Mouse (Mus musculus) MEL (cell line): ENCODE results near the gene Stk32b.
A peak's percentile ranks its signal among the peaks of the same experiment; 100 is the strongest.

Experiments
- CHD1 ChIP-seq: IDR thresholded peaks from 2 replicates; pipeline ENCODE4 v1.6.1; 2012; ENCODE audit warnings: low read depth, mild to moderate bottlenecking, inconsistent platforms, low read length, improper control_type of control experiment
- CTCF ChIP-seq, 3 experiments: IDR thresholded peaks in 2 of 3; conservative IDR thresholded peaks in 1 of 3; 2 replicates each; pipeline ENCODE4 v1.5.1; 2011 to 2012; ENCODE audit warnings: low read length in 3 of 3, low read depth in 2 of 3, mild to moderate bottlenecking in 2 of 3, improper control_type of control experiment in 1 of 3, inconsistent platforms in 1 of 3, mixed read lengths in 1 of 3, moderate library complexity in 1 of 3; ENCODE audit not compliant: control insufficient read depth in 1 of 3, insufficient read depth in 1 of 3, poor library complexity in 1 of 3, severe bottlenecking in 1 of 3
- EP300 ChIP-seq, 2 experiments: IDR thresholded peaks; 2 replicates each; pipeline ENCODE4 v1.6.1; 2011; ENCODE audit warnings: improper control_type of control experiment in 2 of 2, low read length in 2 of 2, low read depth in 1 of 2, mild to moderate bottlenecking in 1 of 2
- GATA1 ChIP-seq: IDR thresholded peaks from 2 replicates; pipeline ENCODE4 v1.6.1; 2011; ENCODE audit warnings: low read depth, low read length, improper control_type of control experiment
- MEF2A ChIP-seq: IDR thresholded peaks from 2 replicates; pipeline ENCODE4 v1.6.1; 2014; ENCODE audit warnings: low read depth, mild to moderate bottlenecking, inconsistent platforms, low read length, improper control_type of control experiment; ENCODE audit not compliant: poor library complexity, insufficient replicate concordance, severe bottlenecking; ENCODE audit errors: extremely low read depth
- MYC ChIP-seq: IDR thresholded peaks from 2 replicates; pipeline ENCODE4 v1.6.1; 2011; ENCODE audit warnings: low read depth, mild to moderate bottlenecking, low read length, improper control_type of control experiment, moderate library complexity
- POLR2A ChIP-seq, 2 experiments: IDR thresholded peaks; 2 replicates each; pipeline ENCODE4 v1.6.1; 2011 to 2012; ENCODE audit warnings: low read length in 2 of 2, mild to moderate bottlenecking in 2 of 2, control low read depth in 1 of 2, improper control_type of control experiment in 1 of 2, low read depth in 1 of 2, moderate library complexity in 1 of 2; ENCODE audit not compliant: control insufficient read depth in 1 of 2, insufficient read depth in 1 of 2, poor library complexity in 1 of 2
- SIN3A ChIP-seq: IDR thresholded peaks from 2 replicates; pipeline ENCODE4 v1.6.1; 2012; ENCODE audit warnings: low read length, improper control_type of control experiment, inconsistent platforms
- UBTF ChIP-seq: IDR thresholded peaks from 2 replicates; pipeline ENCODE4 v1.6.1; 2012; ENCODE audit warnings: low read depth, mild to moderate bottlenecking, inconsistent platforms, low read length, improper control_type of control experiment, moderate library complexity, borderline replicate concordance; ENCODE audit not compliant: insufficient read depth
- USF2 ChIP-seq, 2 experiments: IDR thresholded peaks; 2 replicates each; pipeline ENCODE4 v1.6.1; 2011 to 2012; ENCODE audit warnings: improper control_type of control experiment in 2 of 2, low read length in 2 of 2, borderline replicate concordance in 1 of 2, inconsistent platforms in 1 of 2, low read depth in 1 of 2, mild to moderate bottlenecking in 1 of 2; ENCODE audit not compliant: insufficient read depth in 1 of 2

DNA sequence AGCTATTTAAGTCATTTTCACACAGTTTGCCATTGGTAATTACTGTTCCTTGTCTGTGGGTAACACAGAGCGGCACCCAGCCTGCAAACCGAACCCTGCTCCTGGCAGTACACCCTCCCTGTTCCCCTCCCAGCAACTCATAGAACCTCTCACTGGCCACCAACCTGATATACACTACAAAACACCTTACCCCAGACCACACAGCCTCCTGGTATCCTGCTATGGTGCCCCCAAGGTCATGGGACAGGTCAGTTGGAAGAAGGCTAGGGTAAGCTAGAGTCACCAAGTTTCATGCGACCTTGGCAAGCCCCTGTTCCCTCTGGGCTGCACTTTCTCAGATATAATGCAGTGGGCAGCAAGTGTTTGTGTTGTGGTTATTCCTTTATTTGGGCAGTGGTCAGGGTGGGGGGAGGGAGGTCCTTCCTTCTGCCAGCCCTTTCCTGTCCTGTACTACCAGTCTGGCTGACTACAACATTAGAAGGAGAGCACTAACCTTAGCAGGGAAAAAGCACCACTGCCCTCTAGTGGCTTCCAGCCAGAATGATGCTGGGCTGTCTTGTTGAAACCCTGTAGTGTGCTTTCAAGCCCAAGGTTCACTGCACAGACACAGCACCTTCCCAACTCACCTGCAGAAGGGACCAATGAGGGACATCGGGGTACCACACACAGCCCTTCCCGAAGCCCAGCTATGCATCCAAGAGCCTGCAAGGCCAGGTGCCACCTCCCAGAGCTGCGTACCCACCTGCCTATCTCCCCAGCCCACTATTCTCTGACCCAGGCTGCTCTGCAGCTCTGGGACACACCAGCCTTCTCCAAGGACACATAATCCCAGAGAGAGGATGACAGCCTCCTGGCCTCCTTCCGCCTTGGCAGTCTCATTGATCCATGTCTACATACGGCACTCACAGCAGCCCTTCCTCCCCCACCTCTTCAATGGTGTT lies 35.3 kb upstream of the Stk32b start:
- TF ChIP-seq CTCF (IDR thresholded peaks at IDR 0.05 in 2 of 3, conservative IDR thresholded peaks at IDR 0.05 in 1 of 3; ENCODE audit: control insufficient read depth in 1 of 3, insufficient read depth in 1 of 3, low read depth in 2 of 3, low read length in 3 of 3, poor library complexity in 1 of 3, severe bottlenecking in 1 of 3) (peak; percentile 23 to 31 (median 31); a peak in 5 of 6 replicates), GATA1 (no peak), UBTF (no peak), USF2 (IDR thresholded peaks at IDR 0.05; ENCODE audit: borderline replicate concordance in 1 of 2, insufficient read depth in 1 of 2, low read depth in 1 of 2, low read length in 2 of 2) (no peak), CHD1 (no peak), EP300 (IDR thresholded peaks at IDR 0.05; ENCODE audit: low read depth in 1 of 2, low read length in 2 of 2) (no peak), SIN3A (no peak), POLR2A (IDR thresholded peaks at IDR 0.05; ENCODE audit: control insufficient read depth in 1 of 2, insufficient read depth in 1 of 2, low read depth in 1 of 2, low read length in 2 of 2, poor library complexity in 1 of 2) (no peak), MYC (no peak), MEF2A (no peak)
